Mouse (Mus musculus) megakaryocyte, embryonic 14.5 days (primary cell): ENCODE data around the gene Egfem1.

Experiments
- FLI1 ChIP-seq: IDR thresholded peaks from 2 replicates; pipeline ENCODE4 v1.6.1; 2012; ENCODE audit warnings: low read length, inconsistent platforms, mixed read lengths
- GATA1 ChIP-seq: IDR thresholded peaks from 3 replicates; pipeline ENCODE4 v1.6.1; 2012; ENCODE audit warnings: mixed read lengths, low read length, inconsistent platforms, borderline replicate concordance

- TF ChIP-seq GATA1 = no peak
- TF ChIP-seq FLI1 = no peak
Measured at GRCm38 (mm10) chr3:29098467-29098866, 16.6 kb downstream of the Egfem1 start.
